Mouse (Mus musculus): ENCODE results near the gene Ints6. TPM values are rescaled to one million over a fixed set of nuclear protein-coding genes. Genes with fewer than 3 reads are reported as not detected.

Ints6 gene
- polyA plus RNA-seq, 1 experiment from 2014 or later = 18.1 TPM

DNA sequence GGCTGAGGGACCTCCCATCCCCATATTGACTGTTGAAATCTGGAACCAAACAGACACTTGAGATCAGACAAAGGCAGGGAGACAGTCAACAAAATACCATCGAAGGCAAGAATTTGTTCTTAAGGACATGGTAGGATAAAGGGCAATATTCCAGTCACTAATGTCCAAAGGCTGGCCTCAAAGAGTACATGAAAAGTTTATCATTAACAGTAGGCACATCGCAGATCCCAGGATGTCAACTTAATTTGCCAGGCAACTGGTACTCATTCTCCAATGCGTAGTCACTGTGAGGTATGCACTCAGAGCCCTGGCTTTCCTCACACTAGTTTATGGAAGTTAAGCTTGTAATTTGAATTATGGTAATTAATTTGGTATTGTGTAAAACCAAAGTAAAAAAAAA lies 13.3 kb upstream of the Ints6 start:
- DNase-seq (ENCODE audit: low spot score) = no peak
- Histone ChIP-seq H3K27ac (no peak overlapping the region), H3K27me3 (ENCODE audit: low read depth, poor library complexity, severe bottlenecking) (no peaks in the 10 kb centered on the region), H3K4me1 (no peaks in the 10 kb centered on the region), H3K4me3 (no peak overlapping the region), H3K9me3 (replicated peaks) (no peaks in the 10 kb centered on the region), H3K36me3 (no peaks in the 10 kb centered on the region)
- WGBS = 97% methylated on average over 3 of the region's 3 CpGs

GRCm38 (mm10) chr14:62773766-62774165 lies 12.8 kb upstream of the Ints6 start:
- WGBS = 79% methylated on average over 6 of the region's 6 CpGs
- no peak for DNase-seq (ENCODE audit: low spot score)
- no peak overlapping the region for H3K4me3 ChIP-seq
- H3K36me3 ChIP-seq = no peaks in the 10 kb centered on the region
- no peaks in the 10 kb centered on the region for H3K27me3 ChIP-seq (ENCODE audit: low read depth, poor library complexity, severe bottlenecking)
- H3K4me1 ChIP-seq = no peaks in the 10 kb centered on the region
- H3K27ac ChIP-seq = no peak overlapping the region
- no peaks in the 10 kb centered on the region for H3K9me3 ChIP-seq (replicated peaks)

GRCm38 (mm10) chr14:62765398-62765797 lies 4.4 kb upstream of the Ints6 start:
- no peak overlapping the region for H3K27ac ChIP-seq
- no peak for DNase-seq (ENCODE audit: low spot score)
- H3K4me3 ChIP-seq = no peak overlapping the region
- no peaks in the 10 kb centered on the region for H3K36me3 ChIP-seq
- 87% methylated on average over 2 of the region's 2 CpGs for WGBS
- H3K4me1 ChIP-seq = peaks cover 13% of the 10 kb centered on the region
- no peaks in the 10 kb centered on the region for H3K9me3 ChIP-seq (replicated peaks)
- no peaks in the 10 kb centered on the region for H3K27me3 ChIP-seq (ENCODE audit: low read depth, poor library complexity, severe bottlenecking)

DNA sequence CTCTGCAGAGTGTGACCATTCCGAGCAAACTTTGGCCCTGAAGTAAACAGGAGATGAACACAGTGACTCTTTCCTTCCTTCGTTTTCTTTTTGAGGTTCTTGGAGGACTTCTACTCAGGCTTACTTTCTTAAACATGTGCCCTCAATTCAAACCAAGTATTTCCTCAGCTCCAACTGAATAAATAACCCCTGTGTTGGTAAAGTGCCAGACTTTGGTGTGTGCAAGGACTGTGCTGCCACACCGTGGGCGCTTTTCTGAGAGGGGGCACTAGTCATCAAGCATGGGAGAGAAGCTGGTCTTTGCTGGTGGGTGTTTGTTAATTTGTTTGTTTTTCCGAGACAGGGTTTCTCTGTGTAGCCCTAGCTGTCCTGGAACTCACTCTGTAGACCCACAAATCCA lies 3.4 kb upstream of the Ints6 start:
- no peaks in the 10 kb centered on the region for H3K9me3 ChIP-seq (replicated peaks)
- no peaks in the 10 kb centered on the region for H3K27me3 ChIP-seq (ENCODE audit: low read depth, poor library complexity, severe bottlenecking)
- DNase-seq (ENCODE audit: low spot score) = no peak
- H3K27ac ChIP-seq = no peak overlapping the region
- H3K4me3 ChIP-seq = no peak overlapping the region
- H3K4me1 ChIP-seq = peaks cover 15% of the 10 kb centered on the region
- H3K36me3 ChIP-seq = no peaks in the 10 kb centered on the region
- WGBS = 81% methylated on average over 5 of the region's 5 CpGs

GRCm38 (mm10) chr14:62761943-62762342 lies 974 bp upstream of the Ints6 start:
- H3K4me3 ChIP-seq = peak overlapping the region; percentile 96
- H3K36me3 ChIP-seq = peaks cover 14% of the 10 kb centered on the region
- no peaks in the 10 kb centered on the region for H3K27me3 ChIP-seq (ENCODE audit: low read depth, poor library complexity, severe bottlenecking)
- peak; percentile 57 for DNase-seq (ENCODE audit: low spot score)
- H3K9me3 ChIP-seq (replicated peaks) = no peaks in the 10 kb centered on the region
- 5% methylated on average over 11 of the region's 11 CpGs for WGBS
- H3K4me1 ChIP-seq = peaks cover 19% of the 10 kb centered on the region
- H3K27ac ChIP-seq = peak overlapping the region; percentile 99

DNA sequence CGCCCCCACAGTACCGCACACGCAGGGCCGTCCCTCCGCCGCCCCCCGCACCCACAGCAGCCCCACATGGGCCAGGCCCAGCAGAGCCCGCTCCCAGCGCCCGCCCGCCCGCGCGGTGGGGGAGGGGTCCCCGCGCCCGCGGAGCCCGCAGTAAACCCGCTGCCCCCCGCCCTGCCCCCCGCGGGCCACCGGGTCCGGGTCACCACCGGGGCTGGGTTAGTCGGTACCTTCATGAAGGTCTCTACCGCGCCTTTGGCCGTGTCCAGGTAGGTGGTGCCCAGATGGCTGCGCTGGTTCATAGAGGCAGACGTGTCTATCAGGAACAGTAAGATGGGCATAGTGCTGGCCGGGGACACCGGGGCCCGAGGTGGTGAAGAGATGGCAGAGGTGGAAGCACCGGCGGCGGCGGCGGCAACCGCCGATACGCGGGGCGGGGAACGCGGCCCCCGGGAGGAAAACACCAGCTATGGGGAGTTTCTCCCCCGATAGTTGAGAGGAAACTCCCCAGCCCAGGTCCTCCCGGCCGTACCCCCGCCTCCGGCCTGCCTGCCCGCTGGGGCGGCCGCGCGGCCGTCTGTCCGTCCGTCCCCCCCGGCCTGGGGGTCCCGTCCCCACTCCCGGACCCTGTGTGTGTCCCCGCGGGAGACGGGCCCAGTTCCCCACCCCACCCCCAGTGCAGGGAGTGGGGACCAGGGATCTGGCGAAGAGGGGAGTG lies 491 bp downstream of the Ints6 start:
- no peaks in the 10 kb centered on the region for H3K27me3 ChIP-seq (ENCODE audit: low read depth, poor library complexity, severe bottlenecking)
- H3K36me3 ChIP-seq = peaks cover 23% of the 10 kb centered on the region
- peak overlapping the region; percentile 96 for H3K4me3 ChIP-seq
- H3K27ac ChIP-seq = peak overlapping the region; percentile 99
- DNase-seq (ENCODE audit: low spot score) = peak; percentile 80
- no peaks in the 10 kb centered on the region for H3K9me3 ChIP-seq (replicated peaks)
- under 1% methylated on average over 65 of the region's 68 CpGs for WGBS
- peaks cover 19% of the 10 kb centered on the region for H3K4me1 ChIP-seq

DNA sequence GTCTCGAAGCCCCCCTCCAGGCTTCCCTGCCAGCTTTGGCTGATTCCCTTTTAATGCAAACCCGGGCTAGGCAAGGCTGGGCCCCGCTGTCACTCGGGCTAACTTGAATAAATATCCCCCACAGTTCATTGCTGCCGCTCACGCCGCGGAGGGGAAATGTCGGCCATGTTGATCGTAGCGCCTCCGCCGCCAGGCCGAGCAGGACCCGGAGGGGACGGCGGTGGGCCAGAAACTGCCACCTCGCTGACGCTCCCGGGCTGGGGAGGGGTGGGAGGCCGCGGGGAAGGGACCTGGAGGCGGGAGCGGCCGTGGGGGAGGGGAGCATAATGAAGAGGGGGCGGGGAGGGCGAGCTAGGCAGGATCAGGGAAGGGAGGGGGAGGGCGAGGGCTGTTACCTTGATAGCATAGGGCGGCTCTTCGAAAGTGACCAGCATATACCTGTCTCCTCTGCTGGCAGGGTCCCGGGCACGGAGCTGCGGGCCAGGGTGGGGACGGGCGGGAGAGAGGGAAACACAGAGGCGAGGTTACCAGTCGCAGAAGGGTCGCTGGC lies 1.1 kb downstream of the Ints6 start:
- H3K9me3 ChIP-seq (replicated peaks) = no peaks in the 10 kb centered on the region
- WGBS = 2% methylated on average over 36 of the region's 38 CpGs
- H3K4me3 ChIP-seq = peak overlapping the region; percentile 96
- peaks cover 28% of the 10 kb centered on the region for H3K36me3 ChIP-seq
- no peaks in the 10 kb centered on the region for H3K27me3 ChIP-seq (ENCODE audit: low read depth, poor library complexity, severe bottlenecking)
- DNase-seq (ENCODE audit: low spot score) = peak; percentile 86
- H3K27ac ChIP-seq = peak overlapping the region; percentile 99
- peaks cover 19% of the 10 kb centered on the region for H3K4me1 ChIP-seq

DNA sequence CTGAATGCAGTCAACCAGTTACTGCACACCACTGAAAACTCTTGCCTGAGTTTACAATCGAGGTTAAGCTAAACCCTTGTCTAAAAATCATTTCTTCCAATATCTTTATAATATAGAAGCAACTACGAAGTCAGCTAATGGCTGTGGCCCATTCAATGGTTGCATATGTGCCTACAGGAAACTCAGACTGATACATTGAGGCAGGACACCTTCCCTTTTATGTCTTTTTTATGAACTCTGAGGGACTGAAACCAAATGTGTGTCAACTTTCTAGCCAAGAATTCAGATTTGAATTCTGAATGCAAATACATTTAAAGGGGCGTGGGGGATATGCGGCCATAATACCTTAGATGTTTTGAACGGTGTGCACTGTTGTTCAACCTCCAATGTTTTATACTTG lies 2.3 kb downstream of the Ints6 start:
- WGBS = 93% methylated on average over 5 of the region's 5 CpGs
- Histone ChIP-seq H3K27ac (no peak overlapping the region), H3K4me1 (peaks cover 19% of the 10 kb centered on the region), H3K4me3 (no peak overlapping the region), H3K9me3 (replicated peaks) (no peaks in the 10 kb centered on the region), H3K36me3 (peaks cover 39% of the 10 kb centered on the region), H3K27me3 (ENCODE audit: low read depth, poor library complexity, severe bottlenecking) (no peaks in the 10 kb centered on the region)
- DNase-seq (ENCODE audit: low spot score) = no peak

DNA sequence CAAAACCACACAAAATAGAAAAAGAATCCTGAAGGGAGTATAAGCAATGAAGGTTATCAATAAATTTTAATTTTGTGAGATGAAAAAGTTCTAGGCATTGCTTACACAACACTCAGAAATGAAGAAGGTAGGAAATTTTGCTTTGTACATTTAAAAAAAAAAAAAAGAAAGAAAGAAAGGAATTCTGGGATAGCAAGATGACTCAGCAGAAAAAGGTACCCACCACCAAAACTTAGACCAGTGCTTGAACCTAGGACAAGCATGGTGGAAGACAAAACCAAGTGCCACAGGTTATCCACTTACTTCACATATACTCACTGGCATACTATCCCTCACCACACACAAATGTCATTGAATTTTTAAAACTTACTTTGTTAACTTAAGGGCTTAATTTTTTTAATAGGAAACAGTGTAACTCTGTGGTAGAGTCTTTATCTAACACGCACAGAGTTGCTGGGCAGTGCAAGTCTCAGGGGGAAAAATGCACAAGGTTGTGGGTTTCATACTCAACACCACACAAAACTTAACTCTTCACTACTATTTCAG lies 5.8 kb downstream of the Ints6 start:
- peaks cover 58% of the 10 kb centered on the region for H3K36me3 ChIP-seq
- H3K27me3 ChIP-seq (ENCODE audit: low read depth, poor library complexity, severe bottlenecking) = no peaks in the 10 kb centered on the region
- H3K4me1 ChIP-seq = peaks cover 5% of the 10 kb centered on the region
- no peaks in the 10 kb centered on the region for H3K9me3 ChIP-seq (replicated peaks)
- no peak overlapping the region for H3K27ac ChIP-seq
- 94% methylated on average over 1 of the region's 1 CpGs for WGBS
- H3K4me3 ChIP-seq = no peak overlapping the region
- DNase-seq (ENCODE audit: low spot score) = no peak

GRCm38 (mm10) chr14:62751479-62751878 lies 9.5 kb downstream of the Ints6 start:
- Histone ChIP-seq H3K9me3 (replicated peaks) (no peaks in the 10 kb centered on the region), H3K4me1 (no peaks in the 10 kb centered on the region), H3K27ac (no peak overlapping the region), H3K4me3 (no peak overlapping the region), H3K27me3 (ENCODE audit: low read depth, poor library complexity, severe bottlenecking) (no peaks in the 10 kb centered on the region), H3K36me3 (peaks cover 50% of the 10 kb centered on the region)
- DNase-seq (ENCODE audit: low spot score) = no peak
- 88% methylated on average over 2 of the region's 2 CpGs for WGBS

- WGBS = 90% methylated on average over 1 of the region's 1 CpGs
- Histone ChIP-seq H3K9me3 (replicated peaks) (no peaks in the 10 kb centered on the region), H3K27ac (no peak overlapping the region), H3K36me3 (peaks cover 50% of the 10 kb centered on the region), H3K27me3 (ENCODE audit: low read depth, poor library complexity, severe bottlenecking) (no peaks in the 10 kb centered on the region), H3K4me3 (no peak overlapping the region), H3K4me1 (no peaks in the 10 kb centered on the region)
- DNase-seq (ENCODE audit: low spot score) = no peak
Measured at GRCm38 (mm10) chr14:62735646-62736045, 25.3 kb downstream of the Ints6 start.

- H3K4me3 ChIP-seq = no peak overlapping the region
- 90% methylated on average over 2 of the region's 2 CpGs for WGBS
- no peaks in the 10 kb centered on the region for H3K27me3 ChIP-seq (ENCODE audit: low read depth, poor library complexity, severe bottlenecking)
- DNase-seq (ENCODE audit: low spot score) = no peak
- no peak overlapping the region for H3K27ac ChIP-seq
- no peaks in the 10 kb centered on the region for H3K9me3 ChIP-seq (replicated peaks)
- no peaks in the 10 kb centered on the region for H3K4me1 ChIP-seq
- peaks cover 50% of the 10 kb centered on the region for H3K36me3 ChIP-seq
Measured at GRCm38 (mm10) chr14:62733666-62734065, 27.3 kb downstream of the Ints6 start.

GRCm38 (mm10) chr14:62731902-62732301 lies 29.1 kb downstream of the Ints6 start:
- H3K4me1 ChIP-seq = no peaks in the 10 kb centered on the region
- peaks cover 40% of the 10 kb centered on the region for H3K36me3 ChIP-seq
- no peak overlapping the region for H3K4me3 ChIP-seq
- WGBS = 77% methylated on average over 1 of the region's 1 CpGs
- no peak for DNase-seq (ENCODE audit: low spot score)
- no peak overlapping the region for H3K27ac ChIP-seq
- no peaks in the 10 kb centered on the region for H3K9me3 ChIP-seq (replicated peaks)
- H3K27me3 ChIP-seq (ENCODE audit: low read depth, poor library complexity, severe bottlenecking) = no peaks in the 10 kb centered on the region

All from limb, embryonic 10.5 days (tissue).